Mouse (Mus musculus) liver, embryonic 14.5 days (tissue): ENCODE data around the gene Tox4. TPM values are rescaled to one million over a fixed set of nuclear protein-coding genes. Genes with fewer than 3 reads are reported as not detected.

Experiments used
- ATAC-seq: fragments of 200-750 bp; cut with Nextera tagmentation; 2 replicates; pipeline ENCODE4 v1.8.0; 2017; ENCODE audit warnings: moderate number of reproducible peaks, mild to moderate bottlenecking, moderate library complexity; ENCODE audit not compliant: insufficient read depth
- DNase-seq, 3 experiments: peaks; one replicate each; pipeline ENCODE4 v3.0.0-alpha.2; 2012 to 2013; ENCODE audit warnings: low read depth in 3 of 3, low spot score in 3 of 3
- H3K27ac ChIP-seq: fragments of 300-500 bp; sonication (generic); 2 replicates; pipeline ENCODE4 v1.5.1; 2014; ENCODE audit warnings: moderate library complexity, mild to moderate bottlenecking, control low read depth, inconsistent platforms
- H3K27me3 ChIP-seq: fragments of 300-500 bp; sonication (generic); 2 replicates; pipeline ENCODE4 v1.6.1; 2014; ENCODE audit warnings: mild to moderate bottlenecking, low read length, moderate library complexity; ENCODE audit not compliant: control insufficient read depth, insufficient read depth
- H3K36me3 ChIP-seq: fragments of 300-500 bp; sonication (generic); replicated peaks from 2 replicates; pipeline ENCODE4 v1.6.1; 2014; ENCODE audit warnings: low read depth; ENCODE audit not compliant: control insufficient read depth, insufficient read depth
- H3K4me1 ChIP-seq, 2 experiments: fragments of 200-500 bp in 1 of 2; fragments of 300-500 bp in 1 of 2; sonication (generic) in 1 of 2; replicated peaks; 2 replicates each; pipeline ENCODE4 v1.6.1; 2012 to 2014; ENCODE audit warnings: antibody characterized with exemption in 1 of 2, inconsistent platforms in 1 of 2, low read length in 1 of 2; ENCODE audit not compliant: control insufficient read depth in 2 of 2, insufficient read depth in 2 of 2
- H3K4me2 ChIP-seq: fragments of 300-500 bp; sonication (generic); 2 replicates; pipeline ENCODE4 v1.6.1; 2014; ENCODE audit warnings: low read depth, mild to moderate bottlenecking, control low read depth, moderate library complexity
- H3K4me3 ChIP-seq, 2 experiments: fragments of 200-500 bp in 1 of 2; fragments of 300-500 bp in 1 of 2; sonication (generic) in 1 of 2; 2 replicates each; pipeline ENCODE4 v1.5.1; 2012 to 2014; ENCODE audit warnings: low read depth in 2 of 2, low read length in 2 of 2, mild to moderate bottlenecking in 2 of 2, control low read depth in 1 of 2, inconsistent platforms in 1 of 2, moderate library complexity in 1 of 2; ENCODE audit not compliant: insufficient read depth in 1 of 2
- H3K9ac ChIP-seq: fragments of 300-500 bp; sonication (generic); replicated peaks from 2 replicates; pipeline ENCODE4 v1.6.1; 2014; ENCODE audit warnings: mild to moderate bottlenecking, control low read depth, moderate library complexity
- H3K9me3 ChIP-seq: fragments of 300-500 bp; sonication (generic); 2 replicates; pipeline ENCODE4 v1.6.1; 2016; ENCODE audit warnings: low read length, mixed read lengths; ENCODE audit not compliant: control insufficient read depth
- CTCF ChIP-seq: IDR thresholded peaks from 2 replicates; pipeline ENCODE4 v1.5.1; 2016; ENCODE audit warnings: antibody characterized with exemption, low read depth, control low read depth
- EP300 ChIP-seq: IDR thresholded peaks from 2 replicates; pipeline ENCODE4 v1.6.1; 2016; ENCODE audit warnings: antibody characterized with exemption, low read depth
- WGBS: fragments of 180-500 bp; shearing (Covaris S2); extraction: QIAGEN DNeasy Blood & Tissue Kit; methylation state at CpG from one replicate; pipeline ENCODE4 v1.1.7; 2014; ENCODE audit not compliant: insufficient replicate concordance; 5-methylcytosine and 5-hydroxymethylcytosine counted together
- polyA plus RNA-seq, 2 experiments: library from polyadenylated mRNA; depleted of rRNA in 1 of 2; stranded (reverse) in 1 of 2; unstranded in 1 of 2; fragments of >200 nt; fragmentation: Nextera tagmentation in 1 of 2; extraction: Ambion mirVana in 1 of 2; gene quantifications; 2 replicates each; pipeline versions ENCODE4 v1.2.1 to v1.2.3; 2012 to 2014

The Tox4 gene
- polyA plus RNA-seq, 2 experiments: 10.1 to 17.2 TPM

DNA sequence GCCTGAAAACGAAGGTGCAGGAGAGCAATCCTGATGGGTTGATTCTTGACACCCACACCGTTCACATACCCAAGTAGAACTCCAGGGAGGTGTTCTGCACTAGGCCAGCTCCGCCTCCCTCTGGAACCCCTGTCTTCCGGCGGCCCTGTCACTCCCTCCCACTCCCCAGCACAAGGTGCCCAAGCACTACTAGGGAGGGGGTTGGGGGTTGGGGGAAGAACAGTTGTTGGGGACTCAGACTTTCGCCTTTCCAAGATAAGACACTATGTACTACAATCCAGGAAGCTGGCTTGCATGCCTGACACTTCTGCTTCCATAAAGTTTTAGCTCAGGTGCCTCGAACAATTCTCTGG lies 34.3 kb upstream of the Tox4 start:
- Histone ChIP-seq H3K27me3 (no peaks in the 10 kb centered on the region), H3K9me3 (no peaks in the 10 kb centered on the region), H3K36me3 (no peaks in the 10 kb centered on the region), H3K9ac (peak overlapping the region; percentile 76), H3K4me3 (peak overlapping the region; percentile 80 to 81), H3K4me2 (peak overlapping the region; percentile 86), H3K4me1 (peaks cover 6 to 17% of the 10 kb centered on the region in 2 experiments), H3K27ac (peak overlapping the region; percentile 58)
- DNase-seq (no peak), ATAC-seq (peak; percentile 54; the same call in 1 of the 2 replicates)
- TF ChIP-seq EP300 (no peak), CTCF (no peak)
- 7% methylated on average over 7 of the region's 7 CpGs for WGBS

GRCm38 (mm10) chr14:52246129-52246528 lies 32.8 kb upstream of the Tox4 start:
- Histone ChIP-seq H3K9me3 (no peaks in the 10 kb centered on the region), H3K36me3 (no peaks in the 10 kb centered on the region), H3K9ac (no peak overlapping the region), H3K4me3 (no peak overlapping the region), H3K27ac (no peak overlapping the region), H3K27me3 (no peaks in the 10 kb centered on the region), H3K4me1 (peaks cover 6 to 17% of the 10 kb centered on the region in 2 experiments), H3K4me2 (no peak overlapping the region)
- no peak for DNase-seq
- 60% methylated on average over 4 of the region's 4 CpGs for WGBS
- TF ChIP-seq CTCF (no peak), EP300 (no peak)
- no peak for ATAC-seq

GRCm38 (mm10) chr14:52256311-52257175 lies 22.4 kb upstream of the Tox4 start:
- ATAC-seq (no peak), DNase-seq (no peak)
- no peak for TF ChIP-seq EP300
- TF ChIP-seq CTCF: no peak
- WGBS: 1% methylated on average over 18 of the region's 18 CpGs
- Histone ChIP-seq H3K27me3 (no peaks in the 10 kb centered on the region), H3K9me3 (no peaks in the 10 kb centered on the region), H3K4me3 (peak overlapping the region; percentile 71 to 91), H3K4me1 (peaks cover 17 to 20% of the 10 kb centered on the region in 2 experiments), H3K4me2 (peak overlapping the region; percentile 98), H3K9ac (peak overlapping the region; percentile 96), H3K27ac (peak overlapping the region; percentile 89), H3K36me3 (no peaks in the 10 kb centered on the region)

DNA sequence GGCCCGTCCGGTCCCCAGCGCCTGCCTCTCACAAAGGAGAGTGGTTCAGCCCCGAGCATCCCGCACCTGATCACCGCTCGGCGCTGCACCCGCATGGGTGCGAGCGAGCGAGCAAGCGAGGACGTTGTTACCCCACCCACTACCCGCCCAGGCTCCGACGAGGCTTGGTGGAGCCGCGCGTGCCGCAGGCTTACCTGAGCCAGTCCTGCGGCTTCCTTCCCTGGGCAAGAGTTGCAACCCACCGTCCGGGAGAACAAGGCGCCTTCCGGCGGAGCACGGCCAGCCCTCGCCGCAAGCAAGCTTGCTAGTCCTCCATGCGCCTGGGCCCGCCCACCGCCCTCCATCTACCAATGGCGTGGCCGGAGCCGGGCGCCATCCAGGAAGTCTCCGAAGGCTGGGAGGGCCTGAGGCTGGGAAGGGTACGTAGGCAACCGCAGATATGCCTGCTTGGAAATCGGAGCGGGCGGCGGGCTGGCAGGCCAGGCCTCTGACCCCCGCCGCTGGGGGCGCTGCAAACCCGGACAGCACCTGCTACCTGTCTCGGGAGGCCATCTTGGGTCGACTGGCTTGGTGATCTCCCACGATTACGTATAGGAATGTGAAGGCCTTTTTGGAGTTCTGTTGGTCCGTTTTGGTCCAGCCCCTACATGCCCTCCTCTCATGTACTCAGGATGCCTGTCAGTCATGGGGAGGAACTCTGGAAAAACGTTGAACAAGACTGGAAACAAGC lies 21.3 kb upstream of the Tox4 start, which contains the start of gene Chd8:
Gene Chd8 (minus strand): TSS at position 297 of the 730 bp plus-strand sequence.
- ATAC-seq (peak; percentile 100), DNase-seq (peak; percentile 92 to 96 (median 93))
- H3K4me3 ChIP-seq: peak within 1 kb of the TSS; percentile 71 to 91
- peak within 1 kb of the TSS; percentile 89 for H3K27ac ChIP-seq
- H3K9me3 ChIP-seq: no peaks in the 10 kb centered on the region
- H3K9ac ChIP-seq: peak within 1 kb of the TSS; percentile 96
- no peaks in the 10 kb centered on the region for H3K36me3 ChIP-seq
- WGBS: under 1% methylated on average over 54 of the region's 54 CpGs
- peak; percentile 96 for TF ChIP-seq CTCF
- TF ChIP-seq EP300: no peak
- peaks cover 17 to 20% of the 10 kb centered on the region in 2 experiments for H3K4me1 ChIP-seq
- H3K27me3 ChIP-seq: no peaks in the 10 kb centered on the region
- peak within 1 kb of the TSS; percentile 98 for H3K4me2 ChIP-seq

DNA sequence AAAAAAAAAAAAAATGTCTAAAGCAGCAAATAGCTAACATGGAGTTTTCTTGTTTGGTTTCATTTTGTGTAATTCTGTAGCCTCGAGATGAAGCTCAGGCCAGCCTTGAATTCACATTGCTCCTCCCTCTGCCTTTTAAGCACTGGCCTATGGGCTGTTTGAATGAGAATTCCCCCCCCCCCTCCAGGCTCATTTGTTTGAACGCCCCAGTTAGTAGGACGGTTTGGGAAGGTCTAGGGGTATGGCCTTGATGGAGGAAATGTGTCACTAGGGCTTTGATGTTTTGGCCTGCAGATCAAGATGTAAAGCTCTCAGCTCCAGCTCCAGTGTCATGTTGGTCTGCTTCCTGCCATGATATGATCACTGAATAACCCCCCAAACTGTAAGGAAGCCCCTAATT lies 6.2 kb upstream of the Tox4 start:
- Histone ChIP-seq H3K9me3 (no peaks in the 10 kb centered on the region), H3K36me3 (no peaks in the 10 kb centered on the region), H3K4me1 (no peaks in the 10 kb centered on the region), H3K27ac (no peak overlapping the region), H3K27me3 (no peaks in the 10 kb centered on the region), H3K4me2 (no peak overlapping the region), H3K4me3 (no peak overlapping the region), H3K9ac (no peak overlapping the region)
- no peak for TF ChIP-seq CTCF
- no peak for TF ChIP-seq EP300
- WGBS: 62% methylated on average over 3 of the region's 3 CpGs
- ATAC-seq (no peak), DNase-seq (no peak)
